8 mouse cellular contexts compared by ENCODE assay signal in genomic region chr19:6058966-6059365, GRCm38 (mm10). TPM values are rescaled to one million over a fixed set of nuclear protein-coding genes. Genes with fewer than 3 reads are reported as not detected.
DNase-seq lines count a peak whose midpoint lies in the region; ATAC-seq and TF ChIP-seq lines count a peak whose summit lies in the region.

No protein-coding gene starts in this region.

- no peaks in the 10 kb centered on the region for H3K9me3 ChIP-seq in liver, embryonic 11.5 days (ENCODE audit: control insufficient read depth, low read length)

- no peak for ATAC-seq in liver, embryonic 11.5 days (replicated peaks; ENCODE audit: low FRiP score)

- no peak for TF ChIP-seq POLR2A in cerebellum, adult 2 months (IDR thresholded peaks at IDR 0.05; ENCODE audit: borderline replicate concordance, insufficient read depth, low read length)
- TF ChIP-seq POLR2A in testis, adult 2 months (IDR thresholded peaks at IDR 0.05; ENCODE audit: control insufficient read depth, low read depth, low read length): no peak

- no peak for TF ChIP-seq CTCF in cerebellum, adult 2 months (IDR thresholded peaks at IDR 0.05; ENCODE audit: borderline replicate concordance, insufficient read depth, low read depth, low read length)
- TF ChIP-seq CTCF in testis, adult 2 months (IDR thresholded peaks at IDR 0.05; ENCODE audit: control insufficient read depth, insufficient read depth, insufficient replicate concordance, low read depth, low read length): no peak

- peaks cover 19% of the 10 kb centered on the region for H3K4me1 ChIP-seq in cerebellum, adult 2 months (ENCODE audit: control insufficient read depth, insufficient read depth, low read length)
- peaks cover 9% of the 10 kb centered on the region for H3K4me1 ChIP-seq in testis, adult 2 months (ENCODE audit: control insufficient read depth, insufficient read depth, low read length)
- peaks cover 20% of the 10 kb centered on the region for H3K4me1 ChIP-seq in liver, embryonic 11.5 days (replicated peaks; ENCODE audit: control insufficient read depth, insufficient read depth, low read length)

- H3K4me3 ChIP-seq in cerebellum, adult 2 months (replicated peaks; ENCODE audit: insufficient read depth, low read depth, low read length): peak overlapping the region; percentile 58
- H3K4me3 ChIP-seq in testis, adult 2 months (ENCODE audit: control insufficient read depth, low read depth, low read length): peak overlapping the region; percentile 99
- H3K4me3 ChIP-seq in liver, embryonic 11.5 days (ENCODE audit: low read depth, low read length): peak overlapping the region; percentile 91

- no peak overlapping the region for H3K27ac ChIP-seq in cerebellum, adult 2 months (ENCODE audit: insufficient read depth, low read length)
- H3K27ac ChIP-seq in testis, adult 2 months (ENCODE audit: control insufficient read depth, insufficient read depth, low read depth, low read length): 0 out of 2 replicates have a peak overlapping the region, but pooled peaks have one; percentile 7
- peak overlapping the region; percentile 85 for H3K27ac ChIP-seq in liver, embryonic 11.5 days (ENCODE audit: low read depth, low read length)

- H3K27me3 ChIP-seq in cerebellum, adult 2 months (ENCODE audit: control insufficient read depth, insufficient read depth, low read length): no peaks in the 10 kb centered on the region
- H3K27me3 ChIP-seq in testis, adult 2 months (ENCODE audit: control insufficient read depth, insufficient read depth, low read length): no peaks in the 10 kb centered on the region
- no peaks in the 10 kb centered on the region for H3K27me3 ChIP-seq in liver, embryonic 11.5 days (replicated peaks; ENCODE audit: control insufficient read depth, insufficient read depth, low read length)

- H3K4me2 ChIP-seq in liver, embryonic 11.5 days: peak overlapping the region; percentile 85

- peak overlapping the region; percentile 97 for H3K9ac ChIP-seq in liver, embryonic 11.5 days (ENCODE audit: low read depth, low read length)

- WGBS in cerebellum, adult 2 months: 82% methylated on average over 5 of the region's 5 CpGs
- WGBS in liver, embryonic 11.5 days: 79% methylated on average over 5 of the region's 5 CpGs

- DNase-seq in cerebellum, adult 2 months: peak; percentile 6 to 9
- no peak for DNase-seq in cerebellum, adult 11 months
- no peak for DNase-seq in testis, postnatal 10 days (ENCODE audit: low spot score)
- no peak for DNase-seq in liver, embryonic 11.5 days (ENCODE audit: low spot score)
- DNase-seq in thymus, postnatal 0 days (ENCODE audit: low spot score): no peak
- no peak for DNase-seq in frontal cortex, postnatal 36 days (ENCODE audit: low spot score in 2 of 2)
- DNase-seq in spleen, postnatal 4 days (ENCODE audit: low spot score in 2 of 2): no peak

- no peaks in the 10 kb centered on the region for H3K36me3 ChIP-seq in testis, adult 2 months (ENCODE audit: control insufficient read depth, insufficient read depth, low read length)
- peaks cover 24% of the 10 kb centered on the region for H3K36me3 ChIP-seq in liver, embryonic 11.5 days (ENCODE audit: control insufficient read depth, insufficient read depth, low read length)

RNA-seq across cellular contexts. Expression of gene Fau, which starts 1.3 kb away (rescaled TPM):
- polyA plus RNA-seq in cerebellum, adult 2 months (2012; rRNA removed): 792 and 828 TPM in 2 replicates
- polyA plus RNA-seq in testis, adult 2 months (2012; rRNA removed): 605 and 748 TPM in 2 replicates
- polyA plus RNA-seq in liver, embryonic 11.5 days (2014; fragmentation: Nextera tagmentation; extraction: Ambion mirVana): 1,022 and 1,135 TPM in 2 replicates
- 1,297 and 1,312 TPM in 2 replicates for polyA plus RNA-seq in thymus, postnatal 0 days (2015; fragmentation: Nextera tagmentation; extraction: Ambion mirVana)

RNA-seq across cellular contexts. Expression of gene Mrpl49, which starts 1.4 kb away (rescaled TPM):
- 48.7 and 51.5 TPM in 2 replicates for polyA plus RNA-seq in cerebellum, adult 2 months (2012; rRNA removed)
- 9.5 and 9.8 TPM in 2 replicates for polyA plus RNA-seq in testis, adult 2 months (2012; rRNA removed)
- 84.5 and 93.9 TPM in 2 replicates for polyA plus RNA-seq in liver, embryonic 11.5 days (2014; fragmentation: Nextera tagmentation; extraction: Ambion mirVana)
- 65.2 and 71.4 TPM in 2 replicates for polyA plus RNA-seq in thymus, postnatal 0 days (2015; fragmentation: Nextera tagmentation; extraction: Ambion mirVana)

RNA-seq across cellular contexts. Expression of gene Znhit2, which starts 2.0 kb away (rescaled TPM):
- polyA plus RNA-seq in cerebellum, adult 2 months (2012; rRNA removed): 50.8 and 51.5 TPM in 2 replicates
- polyA plus RNA-seq in testis, adult 2 months (2012; rRNA removed): 742 and 891 TPM in 2 replicates
- polyA plus RNA-seq in liver, embryonic 11.5 days (2014; fragmentation: Nextera tagmentation; extraction: Ambion mirVana): 38.7 and 42.3 TPM in 2 replicates
- polyA plus RNA-seq in thymus, postnatal 0 days (2015; fragmentation: Nextera tagmentation; extraction: Ambion mirVana): 48.3 and 55.4 TPM in 2 replicates

RNA-seq across cellular contexts. Expression of gene Tm7sf2, which starts 9.2 kb away (rescaled TPM):
- polyA plus RNA-seq in cerebellum, adult 2 months (2012; rRNA removed): 50.8 and 51.6 TPM in 2 replicates
- 26.0 and 26.5 TPM in 2 replicates for polyA plus RNA-seq in testis, adult 2 months (2012; rRNA removed)
- 28.6 and 30.8 TPM in 2 replicates for polyA plus RNA-seq in liver, embryonic 11.5 days (2014; fragmentation: Nextera tagmentation; extraction: Ambion mirVana)
- polyA plus RNA-seq in thymus, postnatal 0 days (2015; fragmentation: Nextera tagmentation; extraction: Ambion mirVana): 10.1 and 10.3 TPM in 2 replicates

RNA-seq across cellular contexts. Expression of gene Syvn1, which starts 12.6 kb away (rescaled TPM):
- polyA plus RNA-seq in cerebellum, adult 2 months (2012; rRNA removed): 34.5 and 34.8 TPM in 2 replicates
- polyA plus RNA-seq in testis, adult 2 months (2012; rRNA removed): 30.5 and 33.3 TPM in 2 replicates
- 30.7 and 33.7 TPM in 2 replicates for polyA plus RNA-seq in liver, embryonic 11.5 days (2014; fragmentation: Nextera tagmentation; extraction: Ambion mirVana)
- polyA plus RNA-seq in thymus, postnatal 0 days (2015; fragmentation: Nextera tagmentation; extraction: Ambion mirVana): 15.1 and 16.5 TPM in 2 replicates

Comparison
In these comparisons a context has a peak if more than half of its experiments do, and no peak if none do; other contexts are left out.
1. DNase-seq: peak in cerebellum, adult 2 months (2 of 2); none in cerebellum, adult 11 months (single experiment), testis, postnatal 10 days (single experiment), liver, embryonic 11.5 days (single experiment), thymus, postnatal 0 days (single experiment), frontal cortex, postnatal 36 days (0 of 2) and spleen, postnatal 4 days (0 of 2).
2. RNA of gene Znhit2, which starts 2.0 kb away (polyA plus RNA-seq): 742 to 891 TPM in testis, adult 2 months; 48.3 to 55.4 TPM in thymus, postnatal 0 days, 50.8 to 51.5 TPM in cerebellum, adult 2 months and 38.7 to 42.3 TPM in liver, embryonic 11.5 days; every median in the first group is over 10 times any median in the second.
3. Peak in every context shown above with its lines, with median percentiles within 50 percentile points of each other: H3K4me3 ChIP-seq.